Mouse (Mus musculus) heart, postnatal 14 days (tissue): ENCODE results near the gene Rpl3. TPM values are rescaled to one million over a fixed set of nuclear protein-coding genes. Genes with fewer than 3 reads are reported as not detected.

ENCODE experiments used
- DNase-seq, 2 experiments: peaks; one replicate each; pipeline ENCODE4 v3.0.0; 2021 to 2022
- intact Hi-C: fragments of 180-260 bp; cut with DNase I; formaldehyde crosslinking; loops from one replicate; pipeline ENCODE4 v1.15.1; 2025
- microRNA-seq, 2 experiments: library from miRNA; unstranded; fragments of <30 nt; microRNA quantifications; one replicate each; pipeline ENCODE4 v1.2.0; 2021 to 2022
- total RNA-seq, 2 experiments: library from RNA; stranded (reverse); gene quantifications; 2 replicates each; pipeline ENCODE4 v1.2.3; 2021

Gene Rpl3
- total RNA-seq, 2 experiments from 2014 or later: 278 to 293 TPM

DNA sequence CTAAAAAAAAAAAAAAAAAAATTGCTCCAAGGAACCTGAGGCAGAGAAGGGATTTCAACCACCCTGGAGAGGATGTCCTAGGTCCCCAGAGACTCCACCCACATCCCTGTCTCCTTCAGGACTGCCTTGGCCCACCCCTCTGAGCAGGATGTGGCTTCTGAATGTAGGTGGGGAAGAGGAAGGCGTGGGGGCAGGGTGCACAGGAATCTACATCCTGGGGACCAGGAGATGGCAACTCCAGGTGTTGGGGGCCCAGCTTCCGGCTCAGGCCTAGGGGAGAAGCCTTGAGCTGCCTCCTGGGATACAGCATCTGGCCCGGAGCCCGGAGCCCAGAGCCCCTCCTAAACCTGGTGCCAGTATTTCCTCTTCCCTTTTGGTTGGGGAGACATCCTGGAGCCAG, 41.6 kb downstream of the Rpl3 start:
- intact Hi-C loops: loop anchor here (1.0 to 2.0 kb wide), 3 partner anchors 25 to 45 kb away; partner anchors contain the start of gene Pdgfb
- peak; percentile 68 for DNase-seq

DNA sequence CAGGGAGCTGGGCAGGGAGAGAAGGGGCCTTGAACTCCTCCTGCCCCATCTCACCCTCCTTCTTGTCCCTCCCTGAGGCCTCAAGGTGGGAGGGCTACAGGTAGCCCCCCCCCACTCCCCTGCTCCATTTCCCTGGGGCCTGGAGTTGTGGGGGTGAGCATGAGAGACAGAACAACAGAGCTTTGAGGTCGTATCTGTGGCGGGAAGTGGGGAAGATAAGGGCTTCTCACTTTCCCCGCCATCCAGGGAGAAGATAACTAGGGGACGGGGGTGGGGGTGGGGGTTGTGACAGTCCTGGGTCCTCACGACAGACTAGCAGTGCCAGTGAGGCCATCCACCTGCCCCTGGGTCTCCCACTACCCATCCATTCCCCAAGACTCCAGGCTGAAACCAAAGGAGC, 43.7 kb downstream of the Rpl3 start:
- intact Hi-C loops: no loop called here
- no peak for DNase-seq

DNA sequence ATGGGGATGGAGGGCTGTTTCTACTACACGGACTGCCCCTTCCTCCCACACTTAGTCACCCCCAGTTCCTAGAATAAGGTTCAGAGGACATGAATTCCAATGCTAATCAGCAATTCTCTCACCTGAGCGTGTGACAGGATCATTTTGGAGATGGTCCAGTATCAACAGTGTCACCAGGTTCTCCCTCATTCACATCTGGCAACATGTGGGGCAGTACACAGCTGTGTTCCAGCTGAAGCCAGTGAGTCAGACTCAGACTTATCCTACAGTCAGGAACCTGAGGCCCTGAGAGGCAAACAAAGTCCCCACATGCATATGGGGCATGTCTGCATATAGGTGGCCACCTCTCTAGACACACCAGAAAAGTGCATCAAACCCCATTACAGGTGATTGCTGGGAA, 44.4 kb downstream of the Rpl3 start:
- no peak for DNase-seq
- intact Hi-C loops: no loop called here

DNA sequence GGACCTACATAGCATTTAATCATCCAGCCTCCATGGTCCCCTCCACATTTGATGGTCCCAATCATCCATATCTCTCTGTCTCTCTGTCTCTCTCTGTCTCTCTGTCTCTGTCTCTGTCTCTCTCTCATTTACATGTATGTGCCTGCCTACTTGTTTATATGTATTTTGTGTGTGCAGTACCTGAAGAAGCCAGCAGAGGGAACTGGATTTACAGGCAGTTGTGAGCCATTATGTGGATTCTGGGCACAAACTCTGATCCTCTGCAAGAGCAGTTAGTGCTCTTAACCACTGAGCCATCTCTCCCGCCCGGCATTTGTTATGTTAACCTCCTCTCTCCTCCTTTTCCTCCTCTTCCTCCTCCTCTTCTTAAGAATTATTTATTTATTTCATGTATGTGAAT, 45.9 kb downstream of the Rpl3 start:
- intact Hi-C loops: no loop called here
- no peak for DNase-seq

DNA sequence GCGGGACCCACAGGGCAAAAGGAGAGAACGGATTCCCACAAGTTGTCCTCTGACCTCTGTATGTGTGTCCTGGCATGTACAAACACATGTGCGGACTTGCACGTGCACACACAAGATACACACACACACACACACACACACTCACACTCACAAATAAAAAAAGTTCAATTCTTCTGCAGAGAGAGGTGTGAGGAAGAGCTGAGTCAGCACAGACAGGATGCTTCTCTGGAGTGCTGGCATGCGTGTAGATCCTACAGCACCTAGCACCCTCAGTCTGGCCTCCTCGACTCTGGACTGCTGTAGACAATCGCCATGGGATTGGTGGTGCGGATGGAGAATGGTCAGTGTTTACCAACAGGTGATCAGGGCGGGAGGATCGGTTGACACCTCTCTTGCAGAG, 47.4 kb downstream of the Rpl3 start:
- intact Hi-C loops: no loop called here
- DNase-seq: no peak

DNA sequence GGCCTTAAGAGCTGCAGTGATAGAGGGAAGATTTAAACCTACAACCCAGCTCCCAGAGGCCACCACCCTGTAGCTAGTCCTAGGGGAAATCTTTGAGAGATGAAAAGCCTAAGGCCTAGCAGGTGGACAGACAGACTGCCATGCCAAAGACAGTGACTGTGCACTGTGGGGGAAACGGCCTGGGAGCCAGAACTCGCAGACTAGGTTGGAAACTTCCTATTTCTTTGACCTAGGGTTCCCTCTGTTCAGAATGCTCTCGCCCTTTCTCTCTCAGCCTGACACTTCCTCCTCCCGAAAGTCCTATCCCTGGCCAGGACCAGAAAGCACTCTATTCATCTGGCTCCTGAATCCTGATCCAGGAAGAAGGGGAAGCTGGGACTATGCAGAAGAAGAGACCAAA, 49.5 kb downstream of the Rpl3 start:
- no peak for DNase-seq
- intact Hi-C loops: no loop called here

DNA sequence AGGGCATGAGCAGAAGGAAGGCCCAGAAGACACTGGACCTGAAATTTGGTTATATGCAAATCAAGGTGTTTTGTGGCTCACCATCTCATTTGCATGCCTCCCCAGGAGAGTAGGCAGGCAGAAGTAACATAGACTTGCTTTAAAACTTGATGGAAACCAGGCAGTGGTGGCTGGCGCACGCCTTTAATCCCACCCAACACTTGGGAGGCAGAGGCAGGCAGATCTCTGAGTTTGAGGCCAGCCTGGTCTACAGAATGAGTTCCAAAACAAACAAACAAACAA, 53.6 kb downstream of the Rpl3 start:
- DNase-seq: no peak
- intact Hi-C loops: no loop called here

DNA sequence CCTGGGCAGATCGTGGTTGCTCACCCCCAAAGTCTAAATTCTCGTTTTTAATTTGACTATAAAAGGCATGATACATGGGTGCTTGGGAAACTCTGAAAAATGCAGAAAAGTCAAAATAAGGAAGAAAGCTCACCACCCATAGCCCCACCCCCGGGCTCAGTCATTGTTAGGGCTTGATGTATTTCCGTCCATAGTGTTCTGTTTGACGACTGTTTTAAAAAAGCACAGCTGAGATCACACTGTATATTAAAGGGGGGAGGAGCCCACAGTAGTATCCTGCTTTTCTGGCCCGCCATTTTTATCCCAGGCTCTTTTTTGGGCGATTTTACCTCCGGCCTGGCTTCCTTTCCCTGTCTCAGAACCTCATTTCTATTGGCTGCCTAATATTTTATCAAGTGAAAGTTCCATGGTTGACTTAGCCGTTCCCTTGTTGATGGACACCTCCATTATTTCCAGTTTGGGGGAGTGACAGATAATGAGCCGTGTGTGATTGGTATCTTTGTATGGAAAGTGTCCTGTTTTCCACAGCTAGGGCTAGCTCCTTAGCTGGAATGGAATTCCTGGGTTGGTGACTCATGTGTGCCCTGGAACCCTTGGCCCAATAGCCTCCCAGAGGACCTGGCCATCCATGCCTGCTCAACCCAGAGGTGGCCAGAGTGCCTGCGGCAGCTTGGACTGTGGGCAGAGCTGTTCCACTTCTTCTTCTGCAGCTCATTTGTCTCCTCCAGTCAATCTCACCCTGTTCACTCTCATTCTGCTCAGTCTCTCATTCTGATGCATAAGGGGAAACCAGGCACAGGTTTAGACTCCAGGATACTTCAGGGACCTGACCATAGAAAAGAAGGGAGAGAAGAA, 54.2 kb downstream of the Rpl3 start:
- intact Hi-C loops: no loop called here
- DNase-seq: no peak

DNA sequence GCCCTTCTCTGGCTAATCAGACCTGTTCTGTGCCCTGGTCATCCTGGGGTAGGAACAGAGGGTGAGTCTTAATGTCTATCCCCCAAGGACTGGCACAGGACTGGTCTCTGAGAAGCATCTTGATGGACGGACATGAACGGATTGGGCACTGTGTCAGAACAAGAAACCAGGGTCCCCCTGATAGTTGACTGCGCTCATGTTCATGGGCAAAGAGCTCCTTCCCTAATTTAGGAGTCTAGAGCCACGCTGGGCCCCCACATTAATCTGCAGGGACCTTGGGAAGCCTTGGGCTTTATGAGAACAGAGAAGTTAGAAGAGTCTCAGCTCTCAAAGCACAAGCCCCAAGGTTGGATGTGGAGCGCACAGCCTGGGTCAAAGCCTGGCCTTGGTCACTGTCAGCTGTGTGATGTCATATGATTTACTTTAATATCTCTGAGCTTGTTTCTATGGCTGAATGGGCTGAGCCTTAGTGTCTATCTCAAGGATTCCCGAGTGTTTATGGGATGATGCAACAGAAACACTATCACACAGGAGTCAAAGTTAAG, 56.3 kb downstream of the Rpl3 start:
- intact Hi-C loops: no loop called here
- no peak for DNase-seq

DNA sequence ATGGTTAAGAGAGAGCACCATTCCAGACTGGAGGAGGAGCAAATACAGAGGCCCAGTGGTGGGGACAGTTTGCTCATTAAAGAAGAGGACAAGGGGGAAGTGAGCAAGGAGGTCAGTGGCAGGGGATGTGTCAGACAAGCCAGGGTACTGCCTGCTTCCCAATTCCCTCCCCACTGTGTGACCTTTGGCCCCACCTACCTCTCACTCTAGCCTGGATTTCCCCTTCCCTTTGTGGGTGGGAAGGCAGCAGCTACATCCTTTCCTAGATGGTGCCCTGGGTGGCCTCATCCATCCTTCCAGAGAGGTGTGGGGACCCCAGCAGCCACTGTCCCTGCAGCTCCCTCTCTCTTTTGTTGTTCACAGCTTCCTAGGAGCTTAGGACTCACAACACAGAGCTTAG, 56.8 kb downstream of the Rpl3 start:
- DNase-seq: no peak
- intact Hi-C loops: no loop called here

DNA sequence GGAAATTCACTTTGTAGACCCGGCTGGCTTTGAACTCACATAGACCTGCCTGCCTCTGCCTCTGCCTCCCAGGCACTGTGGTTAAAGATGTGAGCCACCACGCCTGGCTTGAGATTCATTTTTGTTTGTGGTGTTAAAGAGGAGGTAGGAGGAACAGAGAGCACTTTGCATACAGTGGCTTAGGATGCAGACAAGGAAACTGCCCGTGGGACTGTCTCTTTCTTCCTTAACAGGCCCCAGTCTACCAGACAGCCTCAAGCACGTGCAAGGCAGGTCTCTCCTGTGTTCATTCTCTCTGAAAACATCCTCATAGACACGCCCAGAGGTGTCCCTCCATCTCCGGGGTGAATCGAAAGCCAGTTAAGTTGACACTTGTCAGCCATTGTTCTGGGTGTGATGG, 57.3 kb downstream of the Rpl3 start:
- intact Hi-C loops: no loop called here
- no peak for DNase-seq

DNA sequence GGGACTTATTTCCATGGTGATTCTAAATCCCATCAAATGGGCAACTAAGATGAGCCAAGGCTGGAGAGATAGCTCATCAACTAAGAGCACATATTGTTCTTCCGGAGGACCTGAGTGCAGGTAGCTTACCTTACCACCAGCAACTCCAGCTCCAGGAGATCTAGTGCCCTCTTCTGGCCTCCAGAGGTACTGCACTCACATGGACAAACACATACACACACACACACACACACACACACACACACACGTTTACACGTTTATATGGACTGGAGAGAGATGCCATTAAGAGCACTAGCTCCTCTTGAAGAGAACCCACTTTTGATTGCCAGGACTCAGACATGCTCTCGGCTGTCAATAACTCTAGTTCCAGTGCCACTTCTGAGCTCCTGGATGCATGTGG, 60.5 kb downstream of the Rpl3 start:
- no peak for DNase-seq
- intact Hi-C loops: no loop called here

DNA sequence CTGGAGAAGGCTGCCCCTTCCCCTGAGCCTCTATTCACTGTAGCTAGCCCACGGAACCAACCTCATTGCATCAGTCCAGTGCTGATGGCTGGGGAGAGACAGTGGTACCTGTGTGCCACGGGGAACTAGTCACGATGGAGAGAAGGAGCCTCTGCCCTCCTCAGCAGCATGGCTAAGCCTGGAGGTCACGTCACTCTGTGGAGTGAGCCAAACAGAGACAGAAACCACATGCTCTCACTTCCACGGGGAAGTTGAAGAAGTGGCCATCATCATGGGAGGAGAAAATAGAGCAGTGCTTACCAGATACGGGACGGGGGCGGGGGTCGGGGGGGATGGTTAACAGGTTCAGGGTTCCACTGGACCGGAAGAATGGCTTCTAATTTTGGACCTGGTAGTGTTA, 61.3 kb downstream of the Rpl3 start:
- no peak for DNase-seq
- intact Hi-C loops: no loop called here

DNA sequence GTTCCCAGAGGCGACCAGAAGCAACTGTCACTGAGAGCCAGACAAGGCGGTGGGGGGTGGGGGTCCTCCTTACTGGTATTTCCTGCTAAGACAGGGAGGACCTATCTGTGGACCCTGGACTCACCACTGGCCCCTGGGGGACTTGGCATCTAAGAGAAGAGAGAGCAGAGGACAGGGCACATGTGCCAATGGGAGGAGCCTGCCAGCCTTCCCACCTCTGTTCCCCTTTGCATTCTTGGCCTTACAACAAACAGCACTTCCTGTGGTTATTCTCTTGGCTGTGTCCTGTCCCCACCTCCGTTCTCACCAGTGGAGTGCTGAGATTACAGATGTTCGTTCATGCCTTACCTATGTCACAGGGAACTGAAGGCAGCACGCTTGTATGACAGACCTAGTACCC, 62.8 kb downstream of the Rpl3 start:
- no peak for DNase-seq
- intact Hi-C loops: no loop called here

Small RNAs within 50 kb of the gene (microRNA-seq; reads per million reads assigned to microRNA genes)
- 21.5 to 62.1 reads per million in 2 experiments for gene Snord43

Other genes with a start within 250 kb of the Rpl3 start
- 10 to 100 TPM; 13.0 to 14.4 TPM for gene Apobec3, start 200.2 kb downstream of the Rpl3 start, total RNA-seq
- 1 to 10 TPM; 3.6 to 7.8 TPM for gene Cbx7, start 120.7 kb downstream of the Rpl3 start, total RNA-seq
- 10 to 100 TPM; 42.2 to 43.4 TPM for gene Pdgfb, start 76.9 kb downstream of the Rpl3 start, total RNA-seq
- gene Syngr1, start 534 bp downstream of the Rpl3 start, total RNA-seq: 10 to 100 TPM; 77.8 to 79.6 TPM
- gene Tab1, start 41.3 kb upstream of the Rpl3 start, total RNA-seq: 10 to 100 TPM; 27.8 to 32.4 TPM
- gene Mgat3, start 81.9 kb upstream of the Rpl3 start, total RNA-seq: 1 to 10 TPM; 1.6 to 2.0 TPM
- gene Mief1, start 142.2 kb upstream of the Rpl3 start, total RNA-seq: 10 to 100 TPM; 31.0 to 33.0 TPM
- gene AC140267.1, start 144.0 kb upstream of the Rpl3 start, total RNA-seq: 10 to 100 TPM in 1 of 2 experiments, 1 to 10 TPM in 1; 3.4 to 24.9 TPM
- 10 to 100 TPM; 83.7 to 91.1 TPM for gene Atf4, start 163.3 kb upstream of the Rpl3 start, total RNA-seq
- 10 to 100 TPM; 17.8 to 18.8 TPM for gene Rps19bp1, start 172.4 kb upstream of the Rpl3 start, total RNA-seq
- under 1 TPM in 1 of 2 experiments, not detected in 1; 0.10 TPM for gene Cacna1i, start 195.4 kb upstream of the Rpl3 start, total RNA-seq